Mouse (Mus musculus) heart, postnatal 0 days (tissue): ENCODE data around the gene Snx30.

Experiments
- CTCF ChIP-seq: IDR thresholded peaks from 2 replicates; pipeline ENCODE4 v1.5.1; 2016; ENCODE audit warnings: antibody characterized with exemption, control low read depth, low read depth
- EP300 ChIP-seq: IDR thresholded peaks from 2 replicates; pipeline ENCODE4 v1.6.1; 2016; ENCODE audit warnings: antibody characterized with exemption, low read depth

DNA sequence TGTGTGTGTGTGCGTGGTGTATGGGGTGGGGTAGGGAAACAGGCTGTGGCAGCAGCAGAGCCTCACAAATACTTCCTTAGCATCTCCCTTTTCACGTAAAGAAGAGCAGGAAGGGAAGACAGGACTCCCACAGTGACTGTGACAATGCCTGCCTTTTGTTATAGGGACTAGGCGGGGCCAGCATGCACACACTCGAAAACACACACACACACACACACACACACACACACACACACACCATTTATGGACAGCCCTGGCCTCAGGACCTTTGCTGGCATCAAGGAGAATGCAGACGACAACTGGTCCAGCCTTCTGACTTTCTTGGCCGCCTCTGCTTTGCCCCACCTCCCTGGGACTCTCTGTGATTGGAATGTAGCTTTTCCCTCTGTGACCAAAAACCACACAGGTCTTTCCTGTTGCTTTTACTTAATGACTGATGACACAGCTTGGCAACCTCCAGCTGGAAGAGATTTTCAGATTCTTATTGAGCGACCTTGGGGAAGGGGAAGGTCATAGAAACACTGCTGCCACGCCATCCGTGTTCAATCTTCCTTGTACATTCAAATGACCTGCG, 102.1 kb downstream of the Snx30 start:
- TF ChIP-seq EP300 (no peak), CTCF (no peak)
